Mouse (Mus musculus): ENCODE measurements around the gene Pum1.
"Not testable (repeated sequence)": the region's sequence is repeated elsewhere in the genome, so short reads cannot be mapped to it uniquely, and the experiment has no call there.

Gene Pum1

GRCm38 (mm10) chr4:130668541-130668940 is 5.4 kb downstream of the Pum1 start:
- no peak for DNase-seq (ENCODE audit: low spot score in 2 of 2)

- DNase-seq (ENCODE audit: low spot score in 2 of 2), result no peak
Measured at GRCm38 (mm10) chr4:130668991-130669390, 5.9 kb downstream of the Pum1 start.

- not testable (repeated sequence) for DNase-seq (ENCODE audit: low spot score in 2 of 2)
Measured at GRCm38 (mm10) chr4:130670023-130670422, 6.9 kb downstream of the Pum1 start.

GRCm38 (mm10) chr4:130671079-130671845 is 8.1 kb downstream of the Pum1 start:
- DNase-seq (ENCODE audit: low spot score in 2 of 2), result no peak

- no peak for DNase-seq (ENCODE audit: low spot score in 2 of 2)
Measured at GRCm38 (mm10) chr4:130672161-130672560, 9.0 kb downstream of the Pum1 start.

- no peak for DNase-seq (ENCODE audit: low spot score in 2 of 2)
Measured at GRCm38 (mm10) chr4:130676746-130677145, 13.6 kb downstream of the Pum1 start.

GRCm38 (mm10) chr4:130678149-130678548 is 15.0 kb downstream of the Pum1 start:
- DNase-seq (ENCODE audit: low spot score in 2 of 2), result no peak

GRCm38 (mm10) chr4:130680676-130681075 is 17.6 kb downstream of the Pum1 start:
- no peak for DNase-seq (ENCODE audit: low spot score in 2 of 2)

GRCm38 (mm10) chr4:130683051-130683450 is 19.9 kb downstream of the Pum1 start:
- DNase-seq (ENCODE audit: low spot score in 2 of 2), result not testable (repeated sequence)

GRCm38 (mm10) chr4:130693936-130694335 is 30.8 kb downstream of the Pum1 start:
- DNase-seq (ENCODE audit: low spot score in 2 of 2), result no peak

- DNase-seq (ENCODE audit: low spot score in 2 of 2), result no peak
Measured at GRCm38 (mm10) chr4:130694982-130695381, 31.9 kb downstream of the Pum1 start.

- DNase-seq (ENCODE audit: low spot score in 2 of 2), result no peak
Measured at GRCm38 (mm10) chr4:130701061-130701460, 37.9 kb downstream of the Pum1 start.

- DNase-seq (ENCODE audit: low spot score in 2 of 2), result no peak
Measured at GRCm38 (mm10) chr4:130702835-130703535, 39.9 kb downstream of the Pum1 start.

GRCm38 (mm10) chr4:130703601-130704000 is 40.5 kb downstream of the Pum1 start:
- DNase-seq (ENCODE audit: low spot score in 2 of 2), result no peak

- no peak for DNase-seq (ENCODE audit: low spot score in 2 of 2)
Measured at GRCm38 (mm10) chr4:130704615-130705014, 41.5 kb downstream of the Pum1 start.

- no peak for DNase-seq (ENCODE audit: low spot score in 2 of 2)
Measured at GRCm38 (mm10) chr4:130706215-130707000, 43.3 kb downstream of the Pum1 start.

GRCm38 (mm10) chr4:130711353-130711848 is 48.3 kb downstream of the Pum1 start:
- no peak for DNase-seq (ENCODE audit: low spot score in 2 of 2)

GRCm38 (mm10) chr4:130712341-130712740 is 49.2 kb downstream of the Pum1 start:
- no peak for DNase-seq (ENCODE audit: low spot score in 2 of 2)

- no peak for DNase-seq (ENCODE audit: low spot score in 2 of 2)
Measured at GRCm38 (mm10) chr4:130713430-130713829, 50.3 kb downstream of the Pum1 start.

GRCm38 (mm10) chr4:130715126-130715525 is 52.0 kb downstream of the Pum1 start:
- DNase-seq (ENCODE audit: low spot score in 2 of 2), result no peak

- DNase-seq (ENCODE audit: low spot score in 2 of 2), result no peak
Measured at GRCm38 (mm10) chr4:130715623-130716022, 52.5 kb downstream of the Pum1 start.

- no peak for DNase-seq (ENCODE audit: low spot score in 2 of 2)
Measured at GRCm38 (mm10) chr4:130719348-130719747, 56.2 kb downstream of the Pum1 start.

Data from frontal cortex, postnatal 25 days (tissue).